Mouse (Mus musculus) bone marrow, adult 2 months (tissue): Measurements from ENCODE around the gene Zdbf2.

Experiments used
- CTCF ChIP-seq: fragments of 200-500 bp; IDR thresholded peaks from 2 replicates; pipeline ENCODE4 v1.5.1; 2011; ENCODE audit warnings: low read length, control low read depth; ENCODE audit not compliant: control insufficient read depth, insufficient read depth
- POLR2A ChIP-seq: fragments of 200-500 bp; IDR thresholded peaks from 2 replicates; pipeline ENCODE4 v1.6.1; 2011; ENCODE audit warnings: low read depth, mild to moderate bottlenecking, control low read depth, low read length, borderline replicate concordance; ENCODE audit not compliant: control insufficient read depth

DNA sequence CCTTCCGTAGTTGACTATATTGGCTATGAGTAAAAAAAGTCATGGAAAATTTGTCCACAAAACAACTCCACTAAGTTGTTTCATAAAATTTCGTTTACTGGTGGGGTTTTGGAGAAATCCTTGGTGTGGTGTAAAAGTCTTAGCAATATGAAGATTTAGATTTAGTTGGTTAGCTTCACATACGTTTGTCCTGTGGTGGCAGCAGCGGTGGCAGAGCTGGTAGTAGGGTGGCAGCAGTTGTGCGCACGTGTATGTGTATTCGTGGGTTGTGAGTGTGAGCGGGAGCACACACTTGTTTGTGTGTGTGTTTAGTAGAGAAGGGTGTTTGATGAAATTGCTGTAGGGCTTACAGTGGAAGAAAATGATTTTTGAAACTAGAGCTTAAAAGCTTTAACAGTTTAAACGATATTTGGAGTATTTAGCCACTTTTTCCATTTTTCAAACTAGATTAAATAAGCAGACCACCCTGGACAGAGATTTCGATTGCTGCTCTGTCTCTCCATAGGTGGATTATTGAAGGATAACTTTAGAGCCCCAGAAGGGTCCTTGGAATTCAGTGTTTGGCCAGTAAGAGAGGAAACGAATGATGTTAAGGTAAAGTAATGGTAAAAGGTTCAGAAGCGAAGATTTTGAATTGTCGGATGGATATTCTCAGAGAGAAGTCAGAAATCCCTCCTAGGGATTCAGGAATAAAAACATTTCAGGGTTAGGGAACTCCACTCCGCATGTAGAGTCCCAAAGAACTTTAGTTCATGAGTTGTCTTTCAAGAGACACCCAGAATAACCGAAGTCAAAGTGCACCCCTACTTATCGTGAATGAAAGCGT is 12.9 kb upstream of the Zdbf2 start:
- TF ChIP-seq CTCF, result no peak
- TF ChIP-seq POLR2A, result no peak
